Mouse (Mus musculus) MEL (cell line): Measurements from ENCODE around the gene Tes. TPM values are rescaled to one million over a fixed set of nuclear protein-coding genes. Genes with fewer than 3 reads are reported as not detected.

Source experiments
- DNase-seq: peaks from one replicate; pipeline ENCODE4 v3.0.0; 2011; ENCODE audit warnings: low read depth, low spot score
- H3K27ac ChIP-seq: 2 replicates; pipeline ENCODE4 v1.5.1; 2012; ENCODE audit warnings: low read depth, mild to moderate bottlenecking, control low read depth, low read length, moderate library complexity; ENCODE audit not compliant: control insufficient read depth
- H3K27me3 ChIP-seq, 2 experiments: fragments of 150-350 bp in 1 of 2; sonication (generic) in 1 of 2; 2 replicates each; pipeline ENCODE4 v1.6.1; 2012; ENCODE audit warnings: low read length in 2 of 2, mild to moderate bottlenecking in 2 of 2, improper control_type of control experiment in 1 of 2, moderate library complexity in 1 of 2; ENCODE audit not compliant: insufficient read depth in 2 of 2, control insufficient read depth in 1 of 2
- H3K36me3 ChIP-seq, 2 experiments: 2 replicates each; pipeline ENCODE4 v1.6.1; 2012 to 2014; ENCODE audit warnings: low read length in 2 of 2, improper control_type of control experiment in 1 of 2, inconsistent platforms in 1 of 2, mild to moderate bottlenecking in 1 of 2; ENCODE audit not compliant: insufficient read depth in 2 of 2, control insufficient read depth in 1 of 2
- H3K4me1 ChIP-seq, 2 experiments: fragments of 150-350 bp in 1 of 2; sonication (generic) in 1 of 2; 2 replicates each; pipeline ENCODE4 v1.6.1; 2012; ENCODE audit warnings: low read length in 2 of 2, improper control_type of control experiment in 1 of 2, mild to moderate bottlenecking in 1 of 2; ENCODE audit not compliant: insufficient read depth in 2 of 2, control insufficient read depth in 1 of 2
- H3K4me3 ChIP-seq, 2 experiments: fragments of 150-350 bp in 1 of 2; sonication (generic) in 1 of 2; 2 replicates each; pipeline ENCODE4 v1.5.1; 2012; ENCODE audit warnings: low read depth in 2 of 2, low read length in 2 of 2, mild to moderate bottlenecking in 2 of 2, moderate library complexity in 2 of 2, control low read depth in 1 of 2, improper control_type of control experiment in 1 of 2; ENCODE audit not compliant: control insufficient read depth in 1 of 2, insufficient read depth in 1 of 2
- H3K79me2 ChIP-seq: 2 replicates; pipeline ENCODE4 v1.6.1; 2012; ENCODE audit warnings: mild to moderate bottlenecking, low read length, moderate library complexity; ENCODE audit not compliant: control insufficient read depth, poor library complexity, insufficient read depth
- H3K9ac ChIP-seq: 2 replicates; pipeline ENCODE4 v1.6.1; 2012; ENCODE audit warnings: low read depth, mild to moderate bottlenecking, control low read depth, low read length, moderate library complexity; ENCODE audit not compliant: control insufficient read depth, poor library complexity, severe bottlenecking
- H3K9me3 ChIP-seq: fragments of 150-350 bp; sonication (generic); replicated peaks from 2 replicates; pipeline ENCODE4 v1.6.1; 2012; ENCODE audit warnings: mild to moderate bottlenecking, low read length, improper control_type of control experiment, moderate library complexity; ENCODE audit not compliant: insufficient read depth
- CHD1 ChIP-seq: IDR thresholded peaks from 2 replicates; pipeline ENCODE4 v1.6.1; 2012; ENCODE audit warnings: low read depth, mild to moderate bottlenecking, inconsistent platforms, low read length, improper control_type of control experiment
- CHD2 ChIP-seq: IDR thresholded peaks from 2 replicates; pipeline ENCODE4 v1.6.1; 2011; ENCODE audit warnings: low read length, improper control_type of control experiment
- CTCF ChIP-seq, 3 experiments: IDR thresholded peaks in 2 of 3; conservative IDR thresholded peaks in 1 of 3; 2 replicates each; pipeline ENCODE4 v1.5.1; 2011 to 2012; ENCODE audit warnings: low read length in 3 of 3, low read depth in 2 of 3, mild to moderate bottlenecking in 2 of 3, improper control_type of control experiment in 1 of 3, inconsistent platforms in 1 of 3, mixed read lengths in 1 of 3, moderate library complexity in 1 of 3; ENCODE audit not compliant: control insufficient read depth in 1 of 3, insufficient read depth in 1 of 3, poor library complexity in 1 of 3, severe bottlenecking in 1 of 3
- EP300 ChIP-seq, 2 experiments: IDR thresholded peaks; 2 replicates each; pipeline ENCODE4 v1.6.1; 2011; ENCODE audit warnings: improper control_type of control experiment in 2 of 2, low read length in 2 of 2, low read depth in 1 of 2, mild to moderate bottlenecking in 1 of 2
- ETS1 ChIP-seq: IDR thresholded peaks from 2 replicates; pipeline ENCODE4 v1.6.1; 2012; ENCODE audit warnings: low read depth, mild to moderate bottlenecking, inconsistent platforms, low read length, improper control_type of control experiment, moderate library complexity
- HCFC1 ChIP-seq: IDR thresholded peaks from 2 replicates; pipeline ENCODE4 v1.6.1; 2012; ENCODE audit warnings: low read depth, mild to moderate bottlenecking, inconsistent platforms, low read length, improper control_type of control experiment, moderate library complexity
- MAX ChIP-seq: IDR thresholded peaks from 2 replicates; pipeline ENCODE4 v1.6.1; 2011; ENCODE audit warnings: low read length, improper control_type of control experiment
- NELFE ChIP-seq: IDR thresholded peaks from 2 replicates; pipeline ENCODE4 v1.6.1; 2011; ENCODE audit warnings: low read depth, low read length, improper control_type of control experiment
- POLR2A ChIP-seq, 2 experiments: IDR thresholded peaks; 2 replicates each; pipeline ENCODE4 v1.6.1; 2011 to 2012; ENCODE audit warnings: low read length in 2 of 2, mild to moderate bottlenecking in 2 of 2, control low read depth in 1 of 2, improper control_type of control experiment in 1 of 2, low read depth in 1 of 2, moderate library complexity in 1 of 2; ENCODE audit not compliant: control insufficient read depth in 1 of 2, insufficient read depth in 1 of 2, poor library complexity in 1 of 2
- RAD21 ChIP-seq: IDR thresholded peaks from 2 replicates; pipeline ENCODE4 v1.6.1; 2011; ENCODE audit warnings: mild to moderate bottlenecking, low read depth, low read length, improper control_type of control experiment
- RCOR1 ChIP-seq: IDR thresholded peaks from 2 replicates; pipeline ENCODE4 v1.6.1; 2012; ENCODE audit warnings: low read depth, mild to moderate bottlenecking, inconsistent platforms, low read length, improper control_type of control experiment
- SIN3A ChIP-seq: IDR thresholded peaks from 2 replicates; pipeline ENCODE4 v1.6.1; 2012; ENCODE audit warnings: low read length, improper control_type of control experiment, inconsistent platforms
- TAL1 ChIP-seq: IDR thresholded peaks from 2 replicates; pipeline ENCODE4 v1.6.1; 2012; ENCODE audit warnings: mild to moderate bottlenecking, inconsistent platforms, low read length, moderate library complexity, mixed read lengths
- TBP ChIP-seq: IDR thresholded peaks from 2 replicates; pipeline ENCODE4 v1.8.0; 2011; ENCODE audit warnings: low read depth, low read length, improper control_type of control experiment
- UBTF ChIP-seq: IDR thresholded peaks from 2 replicates; pipeline ENCODE4 v1.6.1; 2012; ENCODE audit warnings: low read depth, mild to moderate bottlenecking, inconsistent platforms, low read length, improper control_type of control experiment, moderate library complexity, borderline replicate concordance; ENCODE audit not compliant: insufficient read depth
- ZKSCAN1 ChIP-seq: IDR thresholded peaks from 2 replicates; pipeline ENCODE4 v1.6.1; 2012; ENCODE audit warnings: low read depth, mild to moderate bottlenecking, inconsistent platforms, low read length, improper control_type of control experiment, moderate library complexity
- ZMIZ1 ChIP-seq: IDR thresholded peaks from 2 replicates; pipeline ENCODE4 v1.6.1; 2012; ENCODE audit warnings: low read depth, mild to moderate bottlenecking, inconsistent platforms, low read length, improper control_type of control experiment, moderate library complexity
- ZNF384 ChIP-seq: IDR thresholded peaks from 2 replicates; pipeline ENCODE4 v1.6.1; 2012; ENCODE audit warnings: low read depth, mild to moderate bottlenecking, inconsistent platforms, low read length, improper control_type of control experiment
- polyA plus RNA-seq, 2 experiments: library from polyadenylated mRNA; stranded (reverse) in 1 of 2; unstranded in 1 of 2; fragments of >175 nt in 1 of 2; fragments of >200 nt in 1 of 2; gene quantifications; 2 replicates each; pipeline versions ENCODE4 v1.2.1 to v1.2.4; 2012; ENCODE audit warnings: low replicate concordance in 2 of 2, low read depth in 1 of 2; ENCODE audit not compliant: insufficient read length in 2 of 2, insufficient read depth in 1 of 2, missing spikeins in 1 of 2
- total RNA-seq: library from RNA; depleted of rRNA; stranded (reverse); fragments of 300-350 nt; gene quantifications from 2 replicates; pipeline ENCODE4 v1.2.3, GENCODE M21; 2012

The Tes gene
- total and polyA plus RNA-seq, 3 experiments = not detected

GRCm38 (mm10) chr6:17098559-17098958, 33.6 kb downstream of the Tes start:
- Histone ChIP-seq H3K4me1 (no peaks in the 10 kb centered on the region), H3K27ac (no peak overlapping the region), H3K36me3 (no peaks in the 10 kb centered on the region), H3K9ac (no peak overlapping the region), H3K27me3 (no peaks in the 10 kb centered on the region), H3K79me2 (no peaks in the 10 kb centered on the region), H3K9me3 (no peaks in the 10 kb centered on the region), H3K4me3 (no peak overlapping the region)
- DNase-seq = no peak
- TF ChIP-seq HCFC1 (no peak), ZNF384 (no peak), EP300 (IDR thresholded peaks at IDR 0.05; ENCODE audit: low read depth in 1 of 2, low read length in 2 of 2) (no peak), RCOR1 (no peak), ZKSCAN1 (no peak), SIN3A (no peak), RAD21 (no peak), TBP (no peak), ETS1 (no peak), NELFE (no peak), TAL1 (no peak), UBTF (no peak), CHD1 (no peak), CHD2 (no peak)

- Histone ChIP-seq H3K9ac (no peak overlapping the region), H3K27ac (no peak overlapping the region), H3K27me3 (no peaks in the 10 kb centered on the region), H3K9me3 (no peaks in the 10 kb centered on the region), H3K36me3 (no peaks in the 10 kb centered on the region), H3K4me1 (no peaks in the 10 kb centered on the region), H3K4me3 (no peak overlapping the region), H3K79me2 (no peaks in the 10 kb centered on the region)
- no peak for TF ChIP-seq ZMIZ1
- no peak for TF ChIP-seq EP300 (IDR thresholded peaks at IDR 0.05; ENCODE audit: low read depth in 1 of 2, low read length in 2 of 2)
- TF ChIP-seq MAX = no peak
- no peak for TF ChIP-seq CTCF (IDR thresholded peaks at IDR 0.05 in 2 of 3, conservative IDR thresholded peaks at IDR 0.05 in 1 of 3; ENCODE audit: control insufficient read depth in 1 of 3, insufficient read depth in 1 of 3, low read depth in 2 of 3, low read length in 3 of 3, poor library complexity in 1 of 3, severe bottlenecking in 1 of 3)
- TF ChIP-seq POLR2A (IDR thresholded peaks at IDR 0.05; ENCODE audit: control insufficient read depth in 1 of 2, insufficient read depth in 1 of 2, low read depth in 1 of 2, low read length in 2 of 2, poor library complexity in 1 of 2) = no peak
- no peak for TF ChIP-seq UBTF
- DNase-seq = no peak
Measured at GRCm38 (mm10) chr6:17099477-17100130, 34.7 kb downstream of the Tes start.
